Comparison of ENCODE assay signal across 13 mouse cellular contexts in the genomic region with DNA sequence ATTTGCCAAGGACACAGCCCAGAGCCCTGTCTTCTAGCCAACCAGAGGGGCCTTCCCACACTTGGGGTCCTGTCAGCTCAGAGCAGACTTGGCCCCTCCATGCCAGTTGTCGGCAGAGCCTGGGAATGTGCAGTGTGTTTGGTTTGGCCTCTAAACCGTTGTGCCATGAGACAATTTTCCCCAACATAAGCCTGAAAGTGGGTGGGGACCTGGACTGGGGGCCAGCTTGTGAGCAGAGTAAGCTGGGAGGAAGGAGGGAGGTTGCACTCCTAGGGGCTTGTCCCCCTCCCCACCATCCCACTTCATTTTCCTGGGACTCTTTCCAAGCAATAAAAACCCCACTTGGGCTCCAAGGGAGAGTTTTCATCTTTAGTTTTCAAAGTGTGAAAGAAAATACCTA.
"Had no signal": no experiment of that assay in that cellular context is flagged by ENCODE, and none has a peak within 500 bp of the region (broad histone marks: within the 10 kb centered on the region; RNA-seq: fewer than 3 reads in every experiment).

No protein-coding gene starts in this region.

- H3K4me1 ChIP-seq: liver, embryonic 13.5 days; lung, embryonic 15.5 days; midbrain, embryonic 13.5 days had no signal

- H3K36me3 ChIP-seq: liver, embryonic 13.5 days; midbrain, embryonic 13.5 days had no signal

- H3K27me3 ChIP-seq: liver, embryonic 13.5 days; lung, embryonic 15.5 days; midbrain, embryonic 13.5 days had no signal

- H3K4me2 ChIP-seq: liver, embryonic 13.5 days; lung, embryonic 15.5 days; midbrain, embryonic 13.5 days had no signal

- DNase-seq: kidney, adult 18-20 months; kidney, postnatal 14 days; kidney, postnatal 4 days; layer of hippocampus, adult 9-11 months; liver, embryonic 13.5 days; lung, postnatal 14 days; thymus, adult 2 months; thymus, postnatal 14 days; thymus, postnatal 4 days had no signal

- H3K9ac ChIP-seq: liver, embryonic 13.5 days; lung, embryonic 15.5 days; midbrain, embryonic 13.5 days had no signal

- H3K4me3 ChIP-seq: liver, embryonic 13.5 days; lung, embryonic 15.5 days; midbrain, embryonic 13.5 days had no signal

- H3K27ac ChIP-seq: liver, embryonic 13.5 days; lung, embryonic 15.5 days; macrophage; midbrain, embryonic 13.5 days had no signal

- H3K9me3 ChIP-seq: liver, embryonic 13.5 days; lung, embryonic 15.5 days; midbrain, embryonic 13.5 days had no signal

- ATAC-seq: intestine, embryonic 16.5 days; midbrain, embryonic 13.5 days had no signal
